Mouse (Mus musculus): ENCODE data around the gene Ubl5. TPM values are rescaled to one million over a fixed set of nuclear protein-coding genes. Genes with fewer than 3 reads are reported as not detected.

Gene Ubl5
- polyA plus RNA-seq, 1 experiment from 2014 or later: 346 TPM

- DNase-seq (ENCODE audit: low spot score) (no peak), ATAC-seq (replicated peaks; ENCODE audit: low FRiP score, low TSS enrichment, low read depth) (no peak; the same call in 1 of the 2 replicates)
- H3K27me3 ChIP-seq (replicated peaks; ENCODE audit: control insufficient read depth, insufficient read depth, low read length): no peaks in the 10 kb centered on the region
- peaks cover 4% of the 10 kb centered on the region; the same call in 1 of the 2 replicates for H3K4me1 ChIP-seq (replicated peaks; ENCODE audit: control insufficient read depth, insufficient read depth, low read length)
- no peaks in the 10 kb centered on the region for H3K9me3 ChIP-seq (ENCODE audit: control insufficient read depth, low read length)
- no peak overlapping the region for H3K4me2 ChIP-seq (ENCODE audit: low read length)
- no peak overlapping the region for H3K27ac ChIP-seq (ENCODE audit: low read depth)
- H3K9ac ChIP-seq (ENCODE audit: low read length): no peak overlapping the region
- WGBS: 97% methylated on average over 2 of the region's 2 CpGs
- H3K4me3 ChIP-seq (ENCODE audit: low read depth, low read length): no peak overlapping the region
- H3K36me3 ChIP-seq (ENCODE audit: control insufficient read depth, insufficient read depth, low read length): peaks cover 60% of the 10 kb centered on the region
Measured at GRCm38 (mm10) chr9:20663956-20664355, 21.3 kb downstream of the Ubl5 start.

GRCm38 (mm10) chr9:20664366-20664765, 21.7 kb downstream of the Ubl5 start:
- Histone ChIP-seq H3K27ac (ENCODE audit: low read depth) (no peak overlapping the region), H3K36me3 (ENCODE audit: control insufficient read depth, insufficient read depth, low read length) (peaks cover 57% of the 10 kb centered on the region), H3K9ac (ENCODE audit: low read length) (no peak overlapping the region), H3K27me3 (replicated peaks; ENCODE audit: control insufficient read depth, insufficient read depth, low read length) (no peaks in the 10 kb centered on the region), H3K9me3 (ENCODE audit: control insufficient read depth, low read length) (no peaks in the 10 kb centered on the region), H3K4me1 (replicated peaks; ENCODE audit: control insufficient read depth, insufficient read depth, low read length) (peaks cover 4% of the 10 kb centered on the region; the same call in 1 of the 2 replicates), H3K4me3 (ENCODE audit: low read depth, low read length) (no peak overlapping the region), H3K4me2 (ENCODE audit: low read length) (no peak overlapping the region)
- DNase-seq (ENCODE audit: low spot score): no peak
- ATAC-seq (replicated peaks; ENCODE audit: low FRiP score, low TSS enrichment, low read depth): no peak
- 82% methylated on average over 2 of the region's 2 CpGs for WGBS

- Histone ChIP-seq H3K4me3 (ENCODE audit: low read depth, low read length) (no peak overlapping the region), H3K4me1 (replicated peaks; ENCODE audit: control insufficient read depth, insufficient read depth, low read length) (peaks cover 4% of the 10 kb centered on the region; the same call in 1 of the 2 replicates), H3K9ac (ENCODE audit: low read length) (no peak overlapping the region), H3K27ac (ENCODE audit: low read depth) (no peak overlapping the region), H3K36me3 (ENCODE audit: control insufficient read depth, insufficient read depth, low read length) (peaks cover 50% of the 10 kb centered on the region), H3K9me3 (ENCODE audit: control insufficient read depth, low read length) (no peaks in the 10 kb centered on the region), H3K4me2 (ENCODE audit: low read length) (no peak overlapping the region), H3K27me3 (replicated peaks; ENCODE audit: control insufficient read depth, insufficient read depth, low read length) (no peaks in the 10 kb centered on the region)
- no peak for ATAC-seq (replicated peaks; ENCODE audit: low FRiP score, low TSS enrichment, low read depth)
- no peak for DNase-seq (ENCODE audit: low spot score)
- WGBS: 75% methylated on average over 5 of the region's 5 CpGs
Measured at GRCm38 (mm10) chr9:20664982-20665637, 22.4 kb downstream of the Ubl5 start.

GRCm38 (mm10) chr9:20665925-20666324, 23.2 kb downstream of the Ubl5 start:
- Histone ChIP-seq H3K9me3 (ENCODE audit: control insufficient read depth, low read length) (no peaks in the 10 kb centered on the region), H3K4me3 (ENCODE audit: low read depth, low read length) (no peak overlapping the region), H3K27ac (ENCODE audit: low read depth) (no peak overlapping the region), H3K4me2 (ENCODE audit: low read length) (no peak overlapping the region), H3K27me3 (replicated peaks; ENCODE audit: control insufficient read depth, insufficient read depth, low read length) (no peaks in the 10 kb centered on the region), H3K4me1 (replicated peaks; ENCODE audit: control insufficient read depth, insufficient read depth, low read length) (peaks cover 4% of the 10 kb centered on the region; the same call in 1 of the 2 replicates), H3K9ac (ENCODE audit: low read length) (no peak overlapping the region), H3K36me3 (ENCODE audit: control insufficient read depth, insufficient read depth, low read length) (peaks cover 42% of the 10 kb centered on the region)
- 33% methylated on average over 8 of the region's 8 CpGs for WGBS
- DNase-seq (ENCODE audit: low spot score) (no peak), ATAC-seq (replicated peaks; ENCODE audit: low FRiP score, low TSS enrichment, low read depth) (no peak)

GRCm38 (mm10) chr9:20666510-20667034, 23.9 kb downstream of the Ubl5 start:
- ATAC-seq (replicated peaks; ENCODE audit: low FRiP score, low TSS enrichment, low read depth): no peak
- WGBS: 17% methylated on average over 7 of the region's 7 CpGs
- Histone ChIP-seq H3K36me3 (ENCODE audit: control insufficient read depth, insufficient read depth, low read length) (peaks cover 35% of the 10 kb centered on the region), H3K4me2 (ENCODE audit: low read length) (no peak overlapping the region), H3K4me3 (ENCODE audit: low read depth, low read length) (no peak overlapping the region), H3K9ac (ENCODE audit: low read length) (no peak overlapping the region), H3K27ac (ENCODE audit: low read depth) (no peak overlapping the region), H3K9me3 (ENCODE audit: control insufficient read depth, low read length) (no peaks in the 10 kb centered on the region), H3K4me1 (replicated peaks; ENCODE audit: control insufficient read depth, insufficient read depth, low read length) (peaks cover 4% of the 10 kb centered on the region; the same call in 1 of the 2 replicates), H3K27me3 (replicated peaks; ENCODE audit: control insufficient read depth, insufficient read depth, low read length) (no peaks in the 10 kb centered on the region)
- DNase-seq (ENCODE audit: low spot score): no peak

GRCm38 (mm10) chr9:20668065-20668464, 25.4 kb downstream of the Ubl5 start:
- H3K4me3 ChIP-seq (ENCODE audit: low read depth, low read length): no peak overlapping the region
- DNase-seq (ENCODE audit: low spot score) (no peak), ATAC-seq (replicated peaks; ENCODE audit: low FRiP score, low TSS enrichment, low read depth) (peak; percentile 17; the same call in 1 of the 2 replicates)
- no peaks in the 10 kb centered on the region for H3K27me3 ChIP-seq (replicated peaks; ENCODE audit: control insufficient read depth, insufficient read depth, low read length)
- WGBS: 90% methylated on average over 22 of the region's 22 CpGs
- no peak overlapping the region for H3K4me2 ChIP-seq (ENCODE audit: low read length)
- peaks cover 20% of the 10 kb centered on the region for H3K36me3 ChIP-seq (ENCODE audit: control insufficient read depth, insufficient read depth, low read length)
- H3K27ac ChIP-seq (ENCODE audit: low read depth): no peak overlapping the region
- H3K4me1 ChIP-seq (replicated peaks; ENCODE audit: control insufficient read depth, insufficient read depth, low read length): peaks cover 4% of the 10 kb centered on the region; the same call in 1 of the 2 replicates
- H3K9me3 ChIP-seq (ENCODE audit: control insufficient read depth, low read length): no peaks in the 10 kb centered on the region
- H3K9ac ChIP-seq (ENCODE audit: low read length): no peak overlapping the region

GRCm38 (mm10) chr9:20672047-20672446, 29.4 kb downstream of the Ubl5 start:
- H3K4me3 ChIP-seq (ENCODE audit: low read depth, low read length): no peak overlapping the region
- WGBS: 86% methylated on average over 16 of the region's 16 CpGs
- no peaks in the 10 kb centered on the region for H3K9me3 ChIP-seq (ENCODE audit: control insufficient read depth, low read length)
- no peak overlapping the region for H3K27ac ChIP-seq (ENCODE audit: low read depth)
- no peak for ATAC-seq (replicated peaks; ENCODE audit: low FRiP score, low TSS enrichment, low read depth)
- H3K27me3 ChIP-seq (replicated peaks; ENCODE audit: control insufficient read depth, insufficient read depth, low read length): no peaks in the 10 kb centered on the region
- DNase-seq (ENCODE audit: low spot score): no peak
- H3K4me2 ChIP-seq (ENCODE audit: low read length): no peak overlapping the region
- no peak overlapping the region for H3K9ac ChIP-seq (ENCODE audit: low read length)
- no peaks in the 10 kb centered on the region for H3K36me3 ChIP-seq (ENCODE audit: control insufficient read depth, insufficient read depth, low read length)
- no peaks in the 10 kb centered on the region for H3K4me1 ChIP-seq (replicated peaks; ENCODE audit: control insufficient read depth, insufficient read depth, low read length)

GRCm38 (mm10) chr9:20677892-20678291, 35.2 kb downstream of the Ubl5 start:
- Histone ChIP-seq H3K36me3 (ENCODE audit: control insufficient read depth, insufficient read depth, low read length) (no peaks in the 10 kb centered on the region), H3K4me3 (ENCODE audit: low read depth, low read length) (no peak overlapping the region), H3K27me3 (replicated peaks; ENCODE audit: control insufficient read depth, insufficient read depth, low read length) (no peaks in the 10 kb centered on the region), H3K4me1 (replicated peaks; ENCODE audit: control insufficient read depth, insufficient read depth, low read length) (no peaks in the 10 kb centered on the region), H3K9ac (ENCODE audit: low read length) (no peak overlapping the region), H3K27ac (ENCODE audit: low read depth) (no peak overlapping the region), H3K4me2 (ENCODE audit: low read length) (no peak overlapping the region), H3K9me3 (ENCODE audit: control insufficient read depth, low read length) (no peaks in the 10 kb centered on the region)
- DNase-seq (ENCODE audit: low spot score) (no peak), ATAC-seq (replicated peaks; ENCODE audit: low FRiP score, low TSS enrichment, low read depth) (no peak)
- 90% methylated on average over 12 of the region's 12 CpGs for whole genome bisulfite sequencing
